Comparison of ENCODE assay signal across 13 mouse cellular contexts in the genomic region with DNA sequence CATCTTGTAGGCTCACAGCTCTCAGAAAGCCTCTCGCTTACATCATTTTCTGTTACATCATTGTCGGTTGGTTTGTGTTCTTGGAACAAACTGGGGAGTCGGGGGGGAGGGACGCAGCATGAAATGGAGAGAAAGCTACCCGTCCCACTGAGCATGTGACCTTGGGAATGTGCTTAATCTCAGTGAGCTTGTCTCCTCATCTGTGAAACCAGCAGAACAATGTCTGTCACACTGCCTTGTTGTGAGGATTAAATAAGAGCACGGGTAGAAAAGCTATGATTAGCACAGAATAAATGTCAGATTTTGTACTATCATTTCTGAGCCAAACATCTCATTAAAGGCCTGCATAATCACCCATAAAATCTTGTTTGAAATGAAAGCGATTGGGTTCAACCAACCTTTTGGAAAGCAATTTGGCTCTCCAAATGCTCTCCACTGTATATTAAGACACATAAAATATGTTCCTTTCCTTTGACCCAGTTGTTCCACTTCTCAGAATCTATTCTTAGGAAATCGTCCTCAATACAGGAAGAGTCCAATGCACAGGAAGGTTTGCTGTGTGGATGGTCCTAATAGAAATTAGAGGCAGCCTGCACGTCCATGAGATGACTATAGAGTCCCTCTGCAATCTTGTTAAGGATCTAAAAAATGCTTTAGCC.
DNase-seq lines count a peak whose midpoint lies in the region; ATAC-seq lines count a peak whose summit lies in the region.
"Had no signal": no experiment of that assay in that cellular context is flagged by ENCODE, and none has a peak within 500 bp of the region (broad histone marks: within the 10 kb centered on the region; RNA-seq: fewer than 3 reads in every experiment).

No protein-coding gene starts in this region.

- no peak overlapping the region for H3K4me3 ChIP-seq in hindbrain, embryonic 16.5 days (ENCODE audit: low read length)
- no peak overlapping the region for H3K4me3 ChIP-seq in hindbrain, embryonic 11.5 days (ENCODE audit: low read depth, low read length)
- H3K4me3 ChIP-seq in neural tube, embryonic 15.5 days (replicated peaks), result no peak overlapping the region
- H3K4me3 ChIP-seq: liver, embryonic 15.5 days had no signal

- H3K9me3 ChIP-seq in hindbrain, embryonic 16.5 days (ENCODE audit: control insufficient read depth, low read length), result no peaks in the 10 kb centered on the region
- H3K9me3 ChIP-seq in hindbrain, embryonic 11.5 days (ENCODE audit: control insufficient read depth, low read length), result no peaks in the 10 kb centered on the region
- no peaks in the 10 kb centered on the region for H3K9me3 ChIP-seq in neural tube, embryonic 15.5 days (replicated peaks)
- H3K9me3 ChIP-seq: liver, embryonic 15.5 days had no signal

- 62% methylated on average over 9 of the region's 9 CpGs for WGBS in hindbrain, embryonic 16.5 days
- 83% methylated on average over 9 of the region's 9 CpGs for WGBS in hindbrain, embryonic 11.5 days
- WGBS in neural tube, embryonic 15.5 days, result 65% methylated on average over 9 of the region's 9 CpGs

- no peak overlapping the region for H3K27ac ChIP-seq in hindbrain, embryonic 16.5 days (ENCODE audit: low read depth, low read length)
- no peak overlapping the region for H3K27ac ChIP-seq in hindbrain, embryonic 11.5 days (ENCODE audit: low read depth, low read length)
- no peak overlapping the region; the same call in 1 of the 2 replicates for H3K27ac ChIP-seq in neural tube, embryonic 15.5 days (replicated peaks)
- H3K27ac ChIP-seq: liver, embryonic 15.5 days had no signal

- no peaks in the 10 kb centered on the region; the same call in 1 of the 2 replicates for H3K4me1 ChIP-seq in hindbrain, embryonic 16.5 days (ENCODE audit: control insufficient read depth, insufficient read depth, low read depth, low read length)
- H3K4me1 ChIP-seq in hindbrain, embryonic 11.5 days (replicated peaks; ENCODE audit: control insufficient read depth, insufficient read depth, low read length), result no peaks in the 10 kb centered on the region
- no peaks in the 10 kb centered on the region for H3K4me1 ChIP-seq in neural tube, embryonic 15.5 days
- H3K4me1 ChIP-seq: liver, embryonic 15.5 days had no signal

- no peaks in the 10 kb centered on the region for H3K27me3 ChIP-seq in hindbrain, embryonic 16.5 days (replicated peaks; ENCODE audit: control insufficient read depth, insufficient read depth, low read length)
- H3K27me3 ChIP-seq in hindbrain, embryonic 11.5 days (ENCODE audit: control insufficient read depth, insufficient read depth, low read length), result no peaks in the 10 kb centered on the region
- H3K27me3 ChIP-seq in neural tube, embryonic 15.5 days (replicated peaks), result no peaks in the 10 kb centered on the region
- H3K27me3 ChIP-seq: liver, embryonic 15.5 days had no signal

- peak; percentile 19 for DNase-seq in cerebellum, adult 9-10 months
- DNase-seq in cerebellum, adult 11-12 months, result no peak
- no peak for DNase-seq in hindbrain, embryonic 11.5 days (ENCODE audit: low spot score)
- peak; percentile 31 for DNase-seq in MN1 (ENCODE audit: low spot score)
- DNase-seq in layer of hippocampus, adult 8-10 months (ENCODE audit: low spot score in 2 of 2), result peak; percentile 9 to 13
- no peak for DNase-seq in thymus, adult 18-20 months
- DNase-seq: adrenal gland, postnatal 10 days; thymus, postnatal 14 days had no signal

- H3K4me2 ChIP-seq in hindbrain, embryonic 16.5 days (ENCODE audit: low read length), result no peak overlapping the region
- no peak overlapping the region for H3K4me2 ChIP-seq in hindbrain, embryonic 11.5 days (replicated peaks; ENCODE audit: low read depth, low read length)
- no peak overlapping the region for H3K4me2 ChIP-seq in neural tube, embryonic 15.5 days
- H3K4me2 ChIP-seq: liver, embryonic 15.5 days had no signal

- H3K36me3 ChIP-seq in hindbrain, embryonic 16.5 days (ENCODE audit: control insufficient read depth, insufficient read depth, low read length), result no peaks in the 10 kb centered on the region
- H3K36me3 ChIP-seq in hindbrain, embryonic 11.5 days (ENCODE audit: control insufficient read depth, insufficient read depth, low read length), result no peaks in the 10 kb centered on the region
- H3K36me3 ChIP-seq in neural tube, embryonic 15.5 days, result no peaks in the 10 kb centered on the region
- H3K36me3 ChIP-seq: liver, embryonic 15.5 days had no signal

- ATAC-seq in hindbrain, embryonic 16.5 days, result peak; percentile 22; the same call in 1 of the 2 replicates
- ATAC-seq in hindbrain, embryonic 11.5 days (ENCODE audit: low FRiP score), result no peak
- no peak for ATAC-seq in neural tube, embryonic 15.5 days (ENCODE audit: low FRiP score)
- ATAC-seq: intestine, embryonic 16.5 days; midbrain, embryonic 16.5 days had no signal

- H3K9ac ChIP-seq in hindbrain, embryonic 16.5 days (ENCODE audit: low read depth, low read length), result no peak overlapping the region
- no peak overlapping the region for H3K9ac ChIP-seq in hindbrain, embryonic 11.5 days (ENCODE audit: low read depth, low read length)
- H3K9ac ChIP-seq in neural tube, embryonic 15.5 days (replicated peaks), result no peak overlapping the region
- H3K9ac ChIP-seq: liver, embryonic 15.5 days had no signal

Comparison
In these comparisons a context has a peak if more than half of its experiments do, and no peak if none do; other contexts are left out.
1. DNase-seq: peak in cerebellum, adult 9-10 months (single experiment), MN1 (single experiment) and layer of hippocampus, adult 8-10 months (2 of 2); none in cerebellum, adult 11-12 months (single experiment), hindbrain, embryonic 11.5 days (single experiment) and thymus, adult 18-20 months (0 of 2).